In genomic region chr11:24467458-24467857, GRCm38 (mm10) we compare ENCODE assay signal across 18 mouse cellular contexts.
DNase-seq lines count a peak whose midpoint lies in the region; ATAC-seq and TF ChIP-seq lines count a peak whose summit lies in the region.
"Had no signal": no experiment of that assay in that cellular context is flagged by ENCODE, and none has a peak within 500 bp of the region (broad histone marks: within the 10 kb centered on the region; RNA-seq: fewer than 3 reads in every experiment).

No protein-coding gene starts in this region.

- H3K27ac ChIP-seq in cerebellum, adult 2 months (ENCODE audit: insufficient read depth, low read length): no peak overlapping the region
- no peak overlapping the region for H3K27ac ChIP-seq in midbrain, embryonic 11.5 days (ENCODE audit: low read depth, low read length)
- H3K27ac ChIP-seq: embryonic facial prominence, embryonic 15.5 days; hindbrain, embryonic 15.5 days; midbrain, embryonic 13.5 days; stomach, embryonic 15.5 days had no signal

- no peaks in the 10 kb centered on the region for H3K27me3 ChIP-seq in cerebellum, adult 2 months (ENCODE audit: control insufficient read depth, insufficient read depth, low read length)
- no peaks in the 10 kb centered on the region for H3K27me3 ChIP-seq in midbrain, embryonic 11.5 days (ENCODE audit: control insufficient read depth, insufficient read depth, low read length)
- H3K27me3 ChIP-seq: embryonic facial prominence, embryonic 15.5 days; hindbrain, embryonic 15.5 days; midbrain, embryonic 13.5 days; stomach, embryonic 15.5 days had no signal

- no peak overlapping the region for H3K4me2 ChIP-seq in midbrain, embryonic 11.5 days
- H3K4me2 ChIP-seq: embryonic facial prominence, embryonic 15.5 days; hindbrain, embryonic 15.5 days; midbrain, embryonic 13.5 days; stomach, embryonic 15.5 days had no signal

- H3K4me3 ChIP-seq in cerebellum, adult 2 months (replicated peaks; ENCODE audit: insufficient read depth, low read depth, low read length): no peak overlapping the region
- H3K4me3 ChIP-seq in midbrain, embryonic 11.5 days (ENCODE audit: low read depth, low read length): no peak overlapping the region
- H3K4me3 ChIP-seq: embryonic facial prominence, embryonic 15.5 days; hindbrain, embryonic 15.5 days; midbrain, embryonic 13.5 days; stomach, embryonic 15.5 days had no signal

- intact Hi-C loops in left cerebral cortex, postnatal 10 days (cut with DNase I): no loop called here
- intact Hi-C loops in left cerebral cortex, postnatal 4 days (cut with DNase I): no loop called here

- 18% methylated on average over 8 of the region's 8 CpGs for WGBS in cerebellum, adult 2 months
- WGBS in midbrain, embryonic 11.5 days: 90% methylated on average over 8 of the region's 8 CpGs

- peak; percentile 28 to 62 for DNase-seq in left cerebral cortex, postnatal 10 days (ENCODE audit: extremely low spot score in 1 of 2, low spot score in 2 of 2)
- DNase-seq in left cerebral cortex, postnatal 4 days: no peak
- DNase-seq in cerebellum, adult 2 months: peak; percentile 79 to 93
- peak; percentile 58 to 82 for DNase-seq in cerebellum, postnatal 14 days
- DNase-seq in layer of hippocampus, postnatal 10 days (ENCODE audit: low spot score in 2 of 2): peak; percentile 47 to 57
- no peak for DNase-seq in midbrain, embryonic 11.5 days (ENCODE audit: low spot score, missing footprints)
- DNase-seq: adrenal gland, adult 2 months; kidney, adult 11 months; kidney, postnatal 25 days; lung, adult 2 months; lung, postnatal 4 days; thymus, postnatal 14 days had no signal

- peaks cover 3% of the 10 kb centered on the region; the same call in 1 of the 2 replicates for H3K4me1 ChIP-seq in cerebellum, adult 2 months (ENCODE audit: control insufficient read depth, insufficient read depth, low read length)
- H3K4me1 ChIP-seq in midbrain, embryonic 11.5 days (ENCODE audit: control insufficient read depth, insufficient read depth, low read length): no peaks in the 10 kb centered on the region
- H3K4me1 ChIP-seq: embryonic facial prominence, embryonic 15.5 days; hindbrain, embryonic 15.5 days; midbrain, embryonic 13.5 days; stomach, embryonic 15.5 days had no signal

- H3K9me3 ChIP-seq in midbrain, embryonic 11.5 days (ENCODE audit: control insufficient read depth, low read length): no peaks in the 10 kb centered on the region
- H3K9me3 ChIP-seq: embryonic facial prominence, embryonic 15.5 days; hindbrain, embryonic 15.5 days; midbrain, embryonic 13.5 days; stomach, embryonic 15.5 days had no signal

- no peak for TF ChIP-seq CTCF in cerebellum, adult 2 months (IDR thresholded peaks at IDR 0.05; ENCODE audit: borderline replicate concordance, insufficient read depth, low read depth, low read length)

- no peak overlapping the region for H3K9ac ChIP-seq in midbrain, embryonic 11.5 days (ENCODE audit: low read length)
- H3K9ac ChIP-seq: embryonic facial prominence, embryonic 15.5 days; hindbrain, embryonic 15.5 days; midbrain, embryonic 13.5 days; stomach, embryonic 15.5 days had no signal

- TF ChIP-seq POLR2A in cerebellum, adult 2 months (IDR thresholded peaks at IDR 0.05; ENCODE audit: borderline replicate concordance, insufficient read depth, low read length): no peak

- no peaks in the 10 kb centered on the region for H3K36me3 ChIP-seq in midbrain, embryonic 11.5 days (ENCODE audit: control insufficient read depth, insufficient read depth, low read length)
- H3K36me3 ChIP-seq: embryonic facial prominence, embryonic 15.5 days; hindbrain, embryonic 15.5 days; midbrain, embryonic 13.5 days; stomach, embryonic 15.5 days had no signal

- ATAC-seq in megakaryocyte progenitor cell, adult 5-6 weeks (replicated peaks; ENCODE audit: poor library complexity): no peak
- no peak for ATAC-seq in midbrain, embryonic 11.5 days (ENCODE audit: low FRiP score)
- ATAC-seq: CD4-positive, CD25-positive, alpha-beta regulatory T cell, adult 4 months; midbrain, embryonic 13.5 days had no signal

Comparison
In these comparisons a context has a peak if more than half of its experiments do, and no peak if none do; other contexts are left out.
1. DNase-seq: peak in left cerebral cortex, postnatal 10 days (2 of 2), cerebellum, adult 2 months (2 of 2), cerebellum, postnatal 14 days (2 of 2) and layer of hippocampus, postnatal 10 days (2 of 2); none in left cerebral cortex, postnatal 4 days (single experiment) and midbrain, embryonic 11.5 days (single experiment).